Mouse (Mus musculus) NIH3T3 (cell line): ENCODE results near the gene Xylt1.

Experiments
- DNase-seq: peaks from one replicate; pipeline ENCODE4 v3.0.0-alpha.2; 2012; ENCODE audit warnings: low read depth

Xylt1 gene

GRCm38 (mm10) chr7:117481404-117481803, 100.6 kb downstream of the Xylt1 start:
- DNase-seq: no peak

DNA sequence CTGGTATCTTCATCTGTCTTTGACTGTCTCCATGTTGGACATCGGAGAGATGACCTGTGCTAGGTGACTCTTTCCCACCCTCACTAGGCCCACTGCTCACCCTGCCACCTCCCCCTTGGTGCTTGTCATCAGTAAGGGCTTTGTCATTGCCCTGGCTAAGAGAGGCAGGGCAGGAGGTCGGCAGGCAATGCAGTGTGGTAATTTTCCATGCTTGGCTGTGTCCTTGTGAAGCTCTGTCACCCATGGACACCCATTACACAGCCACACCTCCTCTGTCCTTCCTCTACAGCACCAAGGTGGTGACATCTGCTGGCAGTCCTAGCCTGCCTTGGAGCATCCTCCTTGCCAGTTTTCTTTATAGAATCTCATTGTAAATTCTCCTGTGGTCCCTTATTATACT, 101.9 kb downstream of the Xylt1 start:
- DNase-seq: no peak

- no peak for DNase-seq
These were observed 103.8 kb downstream of the Xylt1 start for GRCm38 (mm10) chr7:117484589-117484988.

GRCm38 (mm10) chr7:117484989-117485536, 104.3 kb downstream of the Xylt1 start:
- DNase-seq: no peak

- DNase-seq: no peak
These were observed 105.8 kb downstream of the Xylt1 start for GRCm38 (mm10) chr7:117486425-117487172.

DNA sequence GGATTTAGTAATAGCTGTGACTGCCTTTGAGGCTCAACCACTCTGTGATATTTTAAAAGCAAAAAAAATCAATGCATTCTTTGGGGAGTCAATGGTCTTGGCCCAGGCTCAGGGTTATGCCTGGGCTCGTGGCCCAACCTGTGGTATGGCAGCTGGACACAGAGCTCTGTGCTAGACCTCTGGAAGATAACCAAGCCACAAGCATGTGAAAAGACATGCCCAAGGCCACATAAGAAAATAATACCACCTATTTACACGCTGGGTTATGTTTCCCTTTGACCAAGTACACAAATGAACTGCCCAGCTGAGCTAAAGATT, 106.4 kb downstream of the Xylt1 start:
- no peak for DNase-seq

DNA sequence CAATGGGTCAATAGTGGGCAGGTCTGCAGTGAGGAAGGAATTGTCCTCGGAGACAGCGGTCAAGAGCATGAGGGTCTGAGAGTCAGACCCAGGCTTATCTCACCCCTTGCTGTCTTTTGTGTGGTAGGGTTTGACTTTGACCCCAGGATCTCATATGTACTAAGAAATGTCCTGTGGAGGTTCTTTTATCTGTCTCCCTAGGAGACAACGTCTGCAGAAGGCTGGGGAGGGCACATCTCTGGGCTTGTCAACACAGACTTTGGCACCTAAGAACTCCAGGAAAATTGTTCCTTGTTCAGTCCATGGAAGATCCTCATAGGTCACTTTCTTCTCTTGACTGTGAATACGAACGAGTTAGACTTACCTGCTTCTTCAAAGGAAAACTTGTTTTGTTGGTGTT, 109.2 kb downstream of the Xylt1 start:
- no peak for DNase-seq

GRCm38 (mm10) chr7:117490500-117491205, 109.9 kb downstream of the Xylt1 start:
- DNase-seq: no peak

- no peak for DNase-seq
These were observed 110.7 kb downstream of the Xylt1 start for GRCm38 (mm10) chr7:117491495-117491894.

DNA sequence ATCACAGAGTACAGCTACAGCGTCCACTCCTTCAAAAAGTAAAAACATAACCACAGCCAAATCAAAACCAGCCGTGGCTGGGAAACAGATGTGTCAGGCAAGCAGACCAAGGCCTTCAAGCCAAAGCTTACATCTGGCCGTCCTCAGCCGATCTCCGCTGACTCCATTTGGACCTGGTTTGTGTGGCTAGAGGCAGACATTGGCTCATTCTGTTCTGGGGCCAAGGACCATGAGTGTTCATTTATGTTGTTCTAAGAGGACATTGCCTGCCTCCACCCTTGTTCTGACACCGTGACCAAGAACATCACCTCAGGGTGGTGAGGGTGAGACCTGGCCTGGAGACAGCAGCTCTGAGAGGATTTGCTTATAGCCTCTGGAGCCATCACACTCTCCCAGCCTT, 113.4 kb downstream of the Xylt1 start:
- no peak for DNase-seq

- no peak for DNase-seq
These were observed 114.0 kb downstream of the Xylt1 start for GRCm38 (mm10) chr7:117494618-117495310.

DNA sequence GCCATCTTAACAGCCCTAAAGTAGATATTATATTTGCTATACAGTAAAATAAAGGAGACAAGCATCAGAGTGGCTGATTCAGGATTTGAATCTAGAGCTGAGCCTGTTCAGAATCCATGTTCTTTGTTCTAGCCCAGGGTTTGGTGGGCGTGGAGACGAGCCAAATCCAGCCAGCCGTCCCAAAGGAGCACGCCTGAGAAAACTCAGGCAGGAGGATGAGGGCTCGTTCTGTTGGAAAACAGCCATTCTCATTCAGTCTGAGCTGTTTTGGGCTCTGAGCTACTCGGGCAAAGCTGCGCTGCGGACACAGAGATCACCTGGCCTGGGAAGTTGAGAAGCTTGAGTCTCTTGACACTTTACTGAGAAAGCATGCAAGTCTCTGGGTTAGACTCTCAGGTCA, 115.0 kb downstream of the Xylt1 start:
- no peak for DNase-seq

GRCm38 (mm10) chr7:117498173-117498572, 117.4 kb downstream of the Xylt1 start:
- no peak for DNase-seq

- DNase-seq: no peak
These were observed 120.8 kb downstream of the Xylt1 start for GRCm38 (mm10) chr7:117501355-117502181.

DNA sequence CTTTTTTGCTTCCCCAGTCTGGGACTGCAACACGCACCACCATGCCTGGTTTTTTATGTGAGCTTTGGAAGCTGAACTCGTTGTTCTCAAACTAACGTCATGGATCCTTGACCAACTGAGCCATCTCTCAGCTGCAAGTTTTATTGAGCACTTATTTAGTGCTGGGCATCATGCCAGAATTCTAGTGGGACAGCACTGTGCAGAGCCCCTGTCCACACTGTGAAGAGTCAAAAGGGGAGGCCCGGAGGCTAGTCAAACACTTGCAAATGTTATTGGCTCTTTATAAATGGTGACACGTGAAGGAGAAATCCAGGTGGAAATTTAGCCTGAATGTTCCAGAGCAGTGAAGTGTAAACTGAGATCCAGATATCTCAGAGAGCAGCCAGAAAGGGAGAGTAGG, 121.6 kb downstream of the Xylt1 start:
- DNase-seq: no peak

GRCm38 (mm10) chr7:117503714-117504113, 122.9 kb downstream of the Xylt1 start:
- no peak for DNase-seq

GRCm38 (mm10) chr7:117505791-117506190, 125.0 kb downstream of the Xylt1 start:
- DNase-seq: no peak

- no peak for DNase-seq
These were observed 126.6 kb downstream of the Xylt1 start for GRCm38 (mm10) chr7:117507351-117507750.

DNA sequence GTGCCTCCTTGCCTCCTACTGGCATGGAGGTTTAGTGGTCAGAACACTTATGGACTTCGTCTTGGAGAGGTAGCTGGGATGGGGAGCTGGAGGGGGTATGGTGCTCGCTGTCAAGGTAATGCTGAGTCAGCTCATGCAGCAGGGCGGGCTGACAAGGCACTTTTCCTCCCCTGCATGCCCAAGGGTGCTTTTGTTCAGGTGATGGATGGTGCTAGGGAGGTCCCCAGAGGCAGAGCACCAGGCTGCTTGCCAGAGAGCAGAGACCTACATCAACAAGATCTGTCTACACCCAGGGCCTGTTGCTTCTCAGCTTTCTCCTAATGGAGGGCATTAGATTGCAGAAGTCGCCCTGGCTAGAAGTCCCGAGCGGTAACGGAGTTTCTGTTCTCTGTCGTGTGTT, 127.3 kb downstream of the Xylt1 start:
- DNase-seq: no peak

DNA sequence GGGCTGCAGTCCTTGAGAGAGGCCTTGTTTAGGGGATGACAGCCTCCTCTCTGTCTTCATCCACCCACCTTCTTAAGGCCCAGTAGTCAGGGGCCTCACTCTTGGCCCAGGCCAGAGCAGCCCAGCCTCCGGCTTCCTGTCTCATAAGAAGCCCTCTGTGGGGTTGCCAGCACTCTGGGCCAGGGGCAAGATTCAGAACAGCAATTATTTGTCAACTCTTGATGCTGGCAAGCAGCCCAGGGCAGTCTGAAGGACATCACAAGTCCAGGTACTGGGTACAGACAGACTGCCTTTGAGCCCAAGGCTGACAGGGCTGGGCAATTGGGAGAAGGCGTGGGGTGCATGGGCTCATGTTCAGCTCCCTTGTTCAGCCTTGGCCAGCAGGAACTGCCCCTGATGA, 129.3 kb downstream of the Xylt1 start:
- DNase-seq: no peak

GRCm38 (mm10) chr7:117512301-117512700, 131.5 kb downstream of the Xylt1 start:
- DNase-seq: no peak

GRCm38 (mm10) chr7:117515794-117516193, 135.0 kb downstream of the Xylt1 start:
- DNase-seq: no peak
